Mouse (Mus musculus): Measurements from ENCODE around the gene Erich6. TPM values are rescaled to one million over a fixed set of nuclear protein-coding genes. Genes with fewer than 3 reads are reported as not detected.
A peak's percentile ranks its signal among the peaks of the same experiment; 100 is the strongest.

The Erich6 gene
- 0.19 TPM in 1 of 2 replicates, not detected in the other for polyA plus RNA-seq (2016; fragmentation: Nextera tagmentation; extraction: Ambion mirVana)

DNA sequence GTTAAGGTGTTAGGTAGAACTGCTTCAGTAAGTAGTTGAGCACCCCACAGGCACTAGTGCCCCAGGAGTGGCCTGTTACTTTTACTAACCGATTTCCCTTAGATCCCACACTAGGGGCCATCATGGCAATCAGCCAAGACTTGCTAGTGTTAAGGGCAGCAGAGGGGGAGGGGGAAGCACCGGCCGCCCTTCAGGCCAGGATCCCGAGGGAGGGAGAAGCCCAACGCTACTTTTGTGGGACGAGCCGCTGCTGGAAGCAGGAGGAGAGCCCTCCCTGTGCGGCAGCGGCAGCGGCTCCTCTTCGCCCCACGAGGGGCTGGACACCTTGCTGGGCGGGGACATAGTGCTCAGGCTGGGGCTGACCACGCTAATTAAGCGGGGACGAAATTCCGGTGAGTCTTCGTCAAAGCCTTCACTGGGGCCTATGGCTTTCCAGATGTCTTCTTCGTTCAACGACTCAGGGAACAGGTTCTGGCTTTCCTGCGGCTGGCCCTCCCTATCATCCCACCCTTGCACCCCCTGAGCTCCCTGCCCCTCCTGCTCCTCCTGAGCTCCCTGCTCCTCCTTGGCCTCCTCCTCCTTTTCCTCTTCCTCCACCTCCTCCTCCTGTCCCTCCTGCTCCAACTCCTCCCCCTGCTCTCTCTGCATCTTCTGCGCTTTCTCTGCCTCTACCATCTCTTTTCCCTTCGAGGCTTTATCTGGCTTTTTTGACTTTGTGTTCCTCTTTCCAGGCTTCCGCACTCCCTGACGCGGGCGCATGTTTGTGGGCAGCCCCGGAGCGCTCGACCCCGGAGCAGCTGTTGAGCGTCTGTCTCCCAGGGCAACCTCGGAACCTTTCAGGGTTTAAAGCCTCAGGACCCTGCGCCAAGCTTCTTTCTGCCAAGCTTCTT, at the start of gene Erich6:
Erich6 (minus strand) TSS at position 802 of the 890 bp plus-strand sequence.
- WGBS = under 1% methylated on average over 34 of the region's 34 CpGs
- no peaks in the 10 kb centered on the region for H3K36me3 ChIP-seq
- H3K4me2 ChIP-seq = peak within 1 kb of the TSS; percentile 93
- 0 out of 2 replicates have a peak within 1 kb of the TSS, but pooled peaks have one; percentile 7 for H3K27ac ChIP-seq (ENCODE audit: poor library complexity, severe bottlenecking)
- H3K4me1 ChIP-seq (replicated peaks) = peaks cover 7% of the 10 kb centered on the region
- peak within 1 kb of the TSS; percentile 72 for H3K9ac ChIP-seq
- 0 out of 2 replicates have a peak, but pooled peaks cover 4% of the 10 kb centered on the region for H3K9me3 ChIP-seq (replicated peaks)
- H3K4me3 ChIP-seq = peak within 1 kb of the TSS; percentile 62
- ATAC-seq (ENCODE audit: insufficient number of reproducible peaks, low FRiP score) = peak; percentile 79
- no peaks in the 10 kb centered on the region for H3K27me3 ChIP-seq (replicated peaks)

DNA sequence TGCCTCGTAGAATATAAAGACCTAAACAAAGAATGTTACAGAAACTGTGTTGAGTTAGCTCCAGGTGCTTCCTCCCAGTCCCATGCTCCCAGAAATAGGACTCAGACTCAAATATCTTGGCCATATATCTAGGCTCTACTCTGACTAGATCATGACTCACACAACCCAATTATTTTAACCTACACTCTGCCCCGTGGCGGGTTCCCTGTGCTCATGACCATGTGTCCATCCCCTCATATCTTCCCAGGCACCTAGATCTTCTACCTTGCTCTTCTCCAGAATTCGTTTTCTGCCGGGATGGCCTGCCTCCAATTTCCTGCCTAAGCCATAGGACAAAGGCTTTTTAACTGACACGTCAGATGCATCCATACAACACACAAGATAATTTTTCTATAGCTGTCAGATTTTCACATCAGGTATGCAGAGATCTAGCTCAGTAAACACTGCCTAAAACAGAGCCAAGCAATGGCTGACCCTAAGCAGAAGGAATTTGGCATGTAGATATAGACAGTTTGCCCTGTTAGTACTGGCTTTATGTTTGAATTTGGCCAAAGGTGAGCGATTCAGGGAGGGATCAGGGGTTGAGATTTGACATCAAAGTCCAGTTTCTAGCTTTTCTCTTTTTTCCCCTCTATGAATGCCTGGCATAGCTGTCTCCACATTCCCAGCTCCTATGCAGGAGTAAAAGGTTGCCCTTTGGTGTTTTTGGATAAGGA, 49.4 kb upstream of the Erich6 start:
- no peaks in the 10 kb centered on the region for H3K27me3 ChIP-seq (replicated peaks)
- no peak overlapping the region for H3K4me2 ChIP-seq
- no peak overlapping the region for H3K27ac ChIP-seq (ENCODE audit: poor library complexity, severe bottlenecking)
- no peak for ATAC-seq (ENCODE audit: insufficient number of reproducible peaks, low FRiP score)
- H3K9me3 ChIP-seq (replicated peaks) = no peaks in the 10 kb centered on the region
- no peak overlapping the region for H3K9ac ChIP-seq
- H3K36me3 ChIP-seq = peaks cover 3% of the 10 kb centered on the region; the same call in 1 of the 2 replicates
- no peak overlapping the region for H3K4me3 ChIP-seq
- WGBS = 82% methylated on average over 7 of the region's 7 CpGs
- H3K4me1 ChIP-seq (replicated peaks) = peaks cover 24% of the 10 kb centered on the region

DNA sequence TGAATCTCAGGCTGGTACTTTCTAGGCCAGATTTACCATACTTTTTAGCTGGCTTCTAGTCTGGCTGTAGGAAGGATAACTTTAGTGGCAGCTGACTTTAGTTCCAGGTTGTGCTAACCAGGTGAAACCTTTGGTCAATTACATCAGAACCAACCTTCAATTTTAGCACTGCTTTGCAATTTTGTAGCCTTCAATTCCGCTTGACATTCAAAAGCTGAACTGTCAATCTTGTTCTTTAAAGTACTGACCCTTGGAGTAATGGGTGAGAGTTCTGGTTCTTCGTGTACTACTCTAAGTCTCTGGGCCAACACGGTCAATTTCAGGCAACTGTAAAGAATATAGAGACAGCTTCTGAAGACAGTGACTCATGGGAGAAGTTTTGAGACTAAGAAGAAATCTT, 48.4 kb upstream of the Erich6 start:
- Histone ChIP-seq H3K4me3 (no peak overlapping the region), H3K4me2 (no peak overlapping the region), H3K27me3 (replicated peaks) (no peaks in the 10 kb centered on the region), H3K36me3 (peaks cover 3% of the 10 kb centered on the region; the same call in 1 of the 2 replicates), H3K4me1 (replicated peaks) (peaks cover 31% of the 10 kb centered on the region), H3K27ac (ENCODE audit: poor library complexity, severe bottlenecking) (no peak overlapping the region), H3K9me3 (replicated peaks) (no peaks in the 10 kb centered on the region), H3K9ac (no peak overlapping the region)
- no peak for ATAC-seq (ENCODE audit: insufficient number of reproducible peaks, low FRiP score)
- 82% methylated on average over 3 of the region's 3 CpGs for WGBS

DNA sequence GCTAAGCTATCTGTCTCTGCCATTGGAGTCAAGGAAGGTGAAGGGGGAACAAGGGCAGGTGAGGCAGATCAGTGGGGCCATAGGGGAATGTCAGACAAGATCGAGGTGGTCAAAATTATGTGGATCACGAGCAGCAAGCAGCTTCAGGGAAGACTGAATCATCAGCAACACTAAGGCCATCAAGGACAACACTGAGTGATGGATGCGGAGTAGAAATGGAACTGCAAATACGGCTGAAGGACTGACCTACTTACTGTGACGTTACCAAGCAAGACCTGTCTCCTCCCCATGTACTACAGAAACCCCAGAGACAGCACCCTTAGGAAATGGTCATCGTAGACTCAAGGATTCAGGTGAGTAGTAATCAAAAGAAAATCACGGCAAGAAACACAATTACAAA, 46.3 kb upstream of the Erich6 start:
- H3K4me1 ChIP-seq (replicated peaks) = peaks cover 43% of the 10 kb centered on the region
- no peak overlapping the region for H3K4me2 ChIP-seq
- H3K27ac ChIP-seq (ENCODE audit: poor library complexity, severe bottlenecking) = no peak overlapping the region
- WGBS = 83% methylated on average over 7 of the region's 7 CpGs
- no peak overlapping the region for H3K9ac ChIP-seq
- no peak overlapping the region for H3K4me3 ChIP-seq
- no peaks in the 10 kb centered on the region for H3K36me3 ChIP-seq
- no peaks in the 10 kb centered on the region for H3K27me3 ChIP-seq (replicated peaks)
- ATAC-seq (ENCODE audit: insufficient number of reproducible peaks, low FRiP score) = no peak
- H3K9me3 ChIP-seq (replicated peaks) = no peaks in the 10 kb centered on the region

DNA sequence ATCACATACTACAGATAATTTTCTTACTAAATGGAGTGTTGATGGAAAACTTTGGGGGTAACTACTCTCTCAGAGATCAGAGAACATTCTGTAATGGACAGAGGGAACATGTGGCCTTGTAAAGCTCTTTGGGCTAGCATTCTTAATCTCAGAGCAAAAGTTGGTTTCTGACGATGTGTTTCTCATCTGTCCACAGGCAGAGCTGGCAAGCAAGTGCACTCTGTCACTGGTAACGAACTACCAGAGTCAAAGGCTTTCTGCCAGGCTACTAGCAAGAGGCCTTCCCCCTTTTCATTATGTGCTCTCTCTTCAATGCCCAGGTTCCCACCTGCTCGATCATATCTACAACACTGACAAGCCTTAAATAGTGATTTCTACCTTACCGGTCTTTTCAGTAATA, 45.3 kb upstream of the Erich6 start:
- no peaks in the 10 kb centered on the region for H3K27me3 ChIP-seq (replicated peaks)
- H3K4me2 ChIP-seq = no peak overlapping the region
- H3K27ac ChIP-seq (ENCODE audit: poor library complexity, severe bottlenecking) = no peak overlapping the region
- no peak overlapping the region for H3K4me3 ChIP-seq
- H3K9ac ChIP-seq = no peak overlapping the region
- no peaks in the 10 kb centered on the region for H3K9me3 ChIP-seq (replicated peaks)
- 63% methylated on average over 4 of the region's 4 CpGs for WGBS
- no peak for ATAC-seq (ENCODE audit: insufficient number of reproducible peaks, low FRiP score)
- peaks cover 47% of the 10 kb centered on the region for H3K4me1 ChIP-seq (replicated peaks)
- no peaks in the 10 kb centered on the region for H3K36me3 ChIP-seq

DNA sequence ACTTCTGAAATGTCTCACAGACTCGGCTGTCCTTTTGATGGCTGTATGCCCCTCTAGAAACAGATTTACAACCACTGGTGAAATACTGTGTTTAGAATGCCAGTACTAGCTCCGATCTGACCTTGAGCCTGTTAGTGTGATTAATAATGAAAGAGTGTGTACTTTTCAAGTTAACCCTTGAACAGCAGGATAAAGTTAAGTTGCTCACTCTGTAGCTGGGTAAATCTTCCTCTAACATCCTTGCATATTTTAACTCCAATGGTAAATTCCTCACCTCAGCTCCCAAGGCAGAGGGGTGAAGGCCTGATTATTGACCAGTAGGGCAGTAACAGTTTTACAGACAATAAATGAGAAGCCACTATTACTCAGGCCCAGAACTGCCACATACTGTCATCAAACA, 44.8 kb upstream of the Erich6 start:
- ATAC-seq (ENCODE audit: insufficient number of reproducible peaks, low FRiP score) = no peak
- Histone ChIP-seq H3K27ac (ENCODE audit: poor library complexity, severe bottlenecking) (no peak overlapping the region), H3K9ac (no peak overlapping the region), H3K9me3 (replicated peaks) (no peaks in the 10 kb centered on the region), H3K27me3 (replicated peaks) (no peaks in the 10 kb centered on the region), H3K4me1 (replicated peaks) (peaks cover 49% of the 10 kb centered on the region), H3K36me3 (no peaks in the 10 kb centered on the region), H3K4me3 (no peak overlapping the region), H3K4me2 (no peak overlapping the region)
- 47% methylated on average over 2 of the region's 2 CpGs for WGBS

DNA sequence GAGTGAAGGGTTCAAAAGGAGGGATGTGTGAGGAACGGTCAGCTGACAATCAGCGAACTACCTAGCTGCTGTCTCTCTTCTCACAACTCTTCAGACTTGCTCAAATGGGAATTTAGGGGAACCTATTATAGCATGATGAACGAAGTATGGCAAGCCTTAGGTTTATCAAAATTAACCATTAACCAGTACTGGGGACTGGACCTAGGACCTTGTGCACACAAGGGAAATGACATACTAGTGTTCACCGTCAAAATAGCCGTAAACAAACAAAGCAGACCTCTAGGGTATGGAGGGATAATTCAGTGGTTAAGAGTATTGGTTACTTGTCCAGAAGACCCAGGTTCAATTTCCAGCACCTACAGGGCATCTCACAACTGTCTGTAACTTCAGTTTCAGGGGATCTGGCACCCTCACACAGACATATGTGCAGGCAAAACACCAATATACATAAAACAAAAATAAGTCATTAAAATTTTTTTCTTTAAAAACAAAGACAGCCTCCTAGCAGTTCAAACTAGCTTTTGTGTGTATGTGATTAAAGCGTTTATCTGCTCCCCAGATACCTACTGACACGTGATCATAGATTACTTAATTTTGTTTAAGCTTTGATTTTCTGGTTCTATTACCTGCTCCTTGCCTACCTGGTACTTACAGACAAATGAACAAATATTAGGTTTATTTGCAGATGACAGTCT, 44.1 kb upstream of the Erich6 start:
- H3K27me3 ChIP-seq (replicated peaks) = no peaks in the 10 kb centered on the region
- no peak overlapping the region for H3K27ac ChIP-seq (ENCODE audit: poor library complexity, severe bottlenecking)
- H3K4me1 ChIP-seq (replicated peaks) = peaks cover 49% of the 10 kb centered on the region
- no peak overlapping the region for H3K4me3 ChIP-seq
- no peak for ATAC-seq (ENCODE audit: insufficient number of reproducible peaks, low FRiP score)
- no peak overlapping the region for H3K9ac ChIP-seq
- WGBS = 83% methylated on average over 7 of the region's 7 CpGs
- H3K4me2 ChIP-seq = no peak overlapping the region
- no peaks in the 10 kb centered on the region for H3K9me3 ChIP-seq (replicated peaks)
- peaks cover 2% of the 10 kb centered on the region for H3K36me3 ChIP-seq

DNA sequence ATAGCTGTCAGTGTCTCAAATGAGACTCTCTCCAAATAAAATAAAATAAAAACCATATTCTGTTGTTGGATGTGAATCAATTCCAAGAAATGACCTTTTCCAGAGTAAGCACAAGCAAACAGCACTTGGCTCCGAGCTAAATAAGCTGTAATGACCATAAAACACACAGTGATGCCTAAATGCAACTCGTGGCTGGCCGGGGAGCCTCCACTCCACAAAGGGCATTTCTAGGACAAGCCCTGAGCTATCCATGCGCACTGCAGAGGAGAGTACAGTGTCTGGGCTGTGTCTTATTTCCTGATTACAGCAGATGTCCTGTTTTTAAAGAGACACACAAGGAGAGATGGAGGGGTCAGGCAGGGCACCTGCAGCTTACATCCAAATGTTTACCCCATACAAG, 43.0 kb upstream of the Erich6 start:
- Histone ChIP-seq H3K27ac (ENCODE audit: poor library complexity, severe bottlenecking) (peak overlapping the region; percentile 25; the same call in 1 of the 2 replicates), H3K27me3 (replicated peaks) (no peaks in the 10 kb centered on the region), H3K4me1 (replicated peaks) (peaks cover 49% of the 10 kb centered on the region), H3K9ac (no peak overlapping the region), H3K4me3 (no peak overlapping the region), H3K9me3 (replicated peaks) (no peaks in the 10 kb centered on the region), H3K36me3 (peaks cover 13% of the 10 kb centered on the region), H3K4me2 (0 out of 2 replicates have a peak overlapping the region, but pooled peaks have one; percentile 8)
- WGBS = 39% methylated on average over 4 of the region's 4 CpGs
- ATAC-seq (ENCODE audit: insufficient number of reproducible peaks, low FRiP score) = no peak

DNA sequence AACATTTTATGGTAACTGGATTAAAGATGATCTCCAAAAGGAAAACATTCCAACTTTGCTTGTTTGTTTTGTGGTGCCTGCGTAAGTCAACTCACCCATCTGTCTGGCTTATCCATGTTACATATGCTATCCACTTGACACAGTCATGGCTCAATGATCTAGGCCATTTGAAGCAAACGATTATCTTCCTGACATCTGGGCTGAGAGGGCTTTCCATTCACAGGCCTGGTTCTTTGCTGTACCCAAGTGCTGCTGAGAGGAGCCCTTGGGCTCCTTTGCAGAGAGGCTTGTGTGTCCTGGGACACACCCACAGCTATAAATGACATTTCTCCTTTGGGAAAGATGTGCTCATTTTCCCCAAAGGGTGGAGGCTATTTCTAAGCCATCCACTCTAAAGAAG, 41.9 kb upstream of the Erich6 start:
- H3K27ac ChIP-seq (ENCODE audit: poor library complexity, severe bottlenecking) = no peak overlapping the region
- no peaks in the 10 kb centered on the region for H3K9me3 ChIP-seq (replicated peaks)
- H3K27me3 ChIP-seq (replicated peaks) = no peaks in the 10 kb centered on the region
- no peak overlapping the region for H3K4me3 ChIP-seq
- H3K36me3 ChIP-seq = peaks cover 22% of the 10 kb centered on the region
- no peak overlapping the region for H3K4me2 ChIP-seq
- WGBS = 53% methylated on average over 2 of the region's 2 CpGs
- H3K4me1 ChIP-seq (replicated peaks) = peaks cover 49% of the 10 kb centered on the region
- no peak overlapping the region for H3K9ac ChIP-seq
- no peak for ATAC-seq (ENCODE audit: insufficient number of reproducible peaks, low FRiP score)

DNA sequence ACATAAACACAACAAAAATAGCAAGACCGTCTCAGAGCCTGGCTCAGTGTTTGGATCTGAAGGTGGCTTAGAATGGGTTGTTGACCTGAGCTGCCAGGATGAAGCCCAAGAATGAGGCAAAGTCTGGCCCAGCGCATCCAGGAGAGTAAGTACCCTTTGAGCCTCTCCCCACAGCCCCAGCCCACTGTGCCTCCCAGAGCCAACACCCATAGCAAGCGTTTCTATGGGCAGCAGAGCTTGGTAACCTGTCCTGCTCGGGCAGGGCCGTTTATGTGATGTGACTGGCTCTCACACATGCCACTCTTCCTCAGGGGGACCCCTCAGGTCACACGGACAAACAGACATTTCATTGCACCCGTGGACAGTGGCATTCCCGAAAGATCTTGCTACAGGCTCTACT, 41.4 kb upstream of the Erich6 start:
- ATAC-seq (ENCODE audit: insufficient number of reproducible peaks, low FRiP score) = no peak
- Histone ChIP-seq H3K4me3 (no peak overlapping the region), H3K27ac (ENCODE audit: poor library complexity, severe bottlenecking) (no peak overlapping the region), H3K9me3 (replicated peaks) (no peaks in the 10 kb centered on the region), H3K36me3 (peaks cover 22% of the 10 kb centered on the region), H3K27me3 (replicated peaks) (no peaks in the 10 kb centered on the region), H3K4me1 (replicated peaks) (peaks cover 49% of the 10 kb centered on the region), H3K9ac (no peak overlapping the region), H3K4me2 (no peak overlapping the region)
- 56% methylated on average over 8 of the region's 8 CpGs for WGBS

DNA sequence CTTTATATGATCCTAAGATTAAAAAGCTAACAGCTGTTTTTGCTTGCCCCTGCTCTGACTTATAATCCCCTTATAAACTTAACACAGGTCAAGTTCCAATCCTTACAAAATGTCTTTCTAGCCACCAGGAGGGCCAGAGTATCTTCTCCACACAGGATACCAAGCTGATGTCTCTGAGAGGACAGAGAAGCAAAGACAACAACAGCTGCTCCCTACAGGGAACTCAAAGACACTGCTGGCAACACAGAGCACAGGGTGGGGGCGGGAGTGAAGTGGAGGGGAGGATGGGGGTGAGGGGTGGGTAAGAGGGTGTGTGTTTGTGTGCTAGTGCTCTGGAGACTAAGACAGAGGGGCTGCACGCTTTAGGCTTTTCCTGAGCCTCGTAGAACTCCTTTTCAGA, 40.6 kb upstream of the Erich6 start:
- ATAC-seq (ENCODE audit: insufficient number of reproducible peaks, low FRiP score) = no peak
- Histone ChIP-seq H3K9me3 (replicated peaks) (no peaks in the 10 kb centered on the region), H3K27ac (ENCODE audit: poor library complexity, severe bottlenecking) (no peak overlapping the region), H3K4me2 (no peak overlapping the region), H3K4me3 (no peak overlapping the region), H3K36me3 (peaks cover 22% of the 10 kb centered on the region), H3K9ac (peak overlapping the region; percentile 39), H3K27me3 (replicated peaks) (no peaks in the 10 kb centered on the region), H3K4me1 (replicated peaks) (peaks cover 47% of the 10 kb centered on the region)
- WGBS = 57% methylated on average over 3 of the region's 3 CpGs
